ENCODE assay signal across 21 mouse cellular contexts in genomic region chr13:80611937-80612336, GRCm38 (mm10).
DNase-seq lines count a peak whose midpoint lies in the region; ATAC-seq and TF ChIP-seq lines count a peak whose summit lies in the region.
"Had no signal": no experiment of that assay in that cellular context is flagged by ENCODE, and none has a peak within 500 bp of the region (broad histone marks: within the 10 kb centered on the region; RNA-seq: fewer than 3 reads in every experiment).

No protein-coding gene starts in this region.

- no peak for TF ChIP-seq CTCF in left cerebral cortex, adult 2 months (IDR thresholded peaks at IDR 0.05)
- no peak for TF ChIP-seq CTCF in cerebellum, adult 2 months (IDR thresholded peaks at IDR 0.05; ENCODE audit: borderline replicate concordance, insufficient read depth, low read depth, low read length)

- peak; percentile 75 for ATAC-seq in frontal cortex, adult (ENCODE audit: low TSS enrichment)
- ATAC-seq: activated CD4-positive, CD25-positive, alpha-beta regulatory T cell, adult 4 months; intestine, embryonic 15.5 days; Patski had no signal

- H3K27ac ChIP-seq in left cerebral cortex, adult 2 months, result peak overlapping the region; percentile 10; the same call in 1 of the 2 replicates
- H3K27ac ChIP-seq in cerebellum, adult 2 months (ENCODE audit: insufficient read depth, low read length), result no peak overlapping the region
- H3K27ac ChIP-seq: embryonic facial prominence, embryonic 13.5 days; forebrain, embryonic 12.5 days; heart, embryonic 15.5 days; hindbrain, embryonic 10.5 days; hindbrain, embryonic 14.5 days; intestine, embryonic 15.5 days had no signal

- H3K27me3 ChIP-seq in cerebellum, adult 2 months (ENCODE audit: control insufficient read depth, insufficient read depth, low read length), result no peaks in the 10 kb centered on the region
- H3K27me3 ChIP-seq: embryonic facial prominence, embryonic 13.5 days; forebrain, embryonic 12.5 days; heart, embryonic 15.5 days; intestine, embryonic 15.5 days had no signal

- no peak for TF ChIP-seq POLR2A in cerebellum, adult 2 months (IDR thresholded peaks at IDR 0.05; ENCODE audit: borderline replicate concordance, insufficient read depth, low read length)

- 75% methylated on average over 11 of the region's 11 CpGs for WGBS in cerebellum, adult 2 months

- DNase-seq in frontal cortex, postnatal 10 days (ENCODE audit: low spot score in 2 of 2), result no peak
- no peak for DNase-seq in left cerebral cortex, adult 2 months (ENCODE audit: extremely low spot score in 1 of 2, low spot score in 2 of 2)
- DNase-seq in left cerebral cortex, adult 11 months (ENCODE audit: low spot score), result no peak
- peak; percentile 24 to 34 for DNase-seq in right cerebral cortex, adult 2 months (ENCODE audit: low spot score in 2 of 2)
- DNase-seq in right cerebral cortex, postnatal 4 days, result no peak
- DNase-seq in embryo, embryonic 10 days (ENCODE audit: low spot score), result no peak
- DNase-seq in cerebellum, adult 2 months, result no peak
- DNase-seq: adrenal gland, postnatal 14 days; cerebellum, adult 9-10 months; cerebellum, postnatal 25 days; gastrocnemius, postnatal 10 days; heart, adult 18-20 months had no signal

- no peak overlapping the region; the same call in 1 of the 2 replicates for H3K4me3 ChIP-seq in left cerebral cortex, adult 2 months
- H3K4me3 ChIP-seq in cerebellum, adult 2 months (replicated peaks; ENCODE audit: insufficient read depth, low read depth, low read length), result no peak overlapping the region
- H3K4me3 ChIP-seq: embryonic facial prominence, embryonic 13.5 days; forebrain, embryonic 12.5 days; heart, embryonic 15.5 days; hindbrain, embryonic 10.5 days; intestine, embryonic 15.5 days had no signal

- no peaks in the 10 kb centered on the region for H3K4me1 ChIP-seq in cerebellum, adult 2 months (ENCODE audit: control insufficient read depth, insufficient read depth, low read length)
- H3K4me1 ChIP-seq: embryonic facial prominence, embryonic 13.5 days; heart, embryonic 15.5 days; hindbrain, embryonic 10.5 days; intestine, embryonic 15.5 days had no signal

- intact Hi-C loops in left cerebral cortex, adult 2 months (cut with DNase I), result loop anchor here (5.0 to 10.0 kb wide), 2 partner anchors 135 to 1957 kb away; no protein-coding TSS in a partner anchor

Comparison
In these comparisons a context has a peak if more than half of its experiments do, and no peak if none do; other contexts are left out.
1. DNase-seq: peak in right cerebral cortex, adult 2 months (2 of 2); none in frontal cortex, postnatal 10 days (0 of 2), left cerebral cortex, adult 2 months (0 of 2), left cerebral cortex, adult 11 months (single experiment), right cerebral cortex, postnatal 4 days (single experiment), embryo, embryonic 10 days (single experiment) and cerebellum, adult 2 months (0 of 2).